Comparison of ENCODE assay signal across 1 mouse cellular context in the genomic region with DNA sequence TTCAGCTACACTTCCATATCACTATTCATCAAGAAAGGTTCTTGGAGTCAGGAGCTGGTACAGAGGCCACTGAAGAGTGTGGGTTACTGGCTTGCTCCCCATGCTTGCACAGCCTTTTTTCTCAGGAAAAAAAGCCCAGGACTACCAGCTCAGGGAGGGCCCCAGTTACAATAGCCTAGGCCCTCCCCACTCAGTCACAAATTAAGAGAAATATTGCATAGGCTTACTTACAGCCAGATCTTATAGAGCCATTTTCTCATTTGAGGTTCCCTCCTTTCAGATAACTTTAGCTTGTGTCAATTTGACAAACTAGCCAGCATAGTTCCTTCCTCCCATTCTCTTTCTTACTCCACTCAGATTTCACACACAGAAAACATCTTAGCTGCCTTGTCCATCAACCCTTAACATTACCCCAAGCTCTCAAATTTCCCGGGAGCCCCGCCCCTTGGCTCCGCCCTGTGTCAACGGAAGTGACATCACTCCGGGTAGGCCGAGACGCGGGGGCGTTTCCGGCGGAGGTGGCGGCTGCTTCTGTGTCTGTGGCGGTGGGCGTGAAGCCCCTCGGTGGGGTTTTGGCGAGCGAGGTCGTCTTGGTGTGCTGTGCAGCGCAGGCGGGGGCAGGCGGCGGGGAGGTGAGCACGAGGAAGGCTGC.
TF ChIP-seq lines count a peak whose summit lies in the region.

A gene (plus strand): TSS at position 473 of the 652 bp plus-strand sequence.

TF ChIP-seq in MEL, 35 proteins besides CTCF, POLR2A, EP300 and RAD21 (continued from another document):
- TF ChIP-seq CHD2 (IDR thresholded peaks at IDR 0.05; ENCODE audit: low read length) (no peak), MAZ (IDR thresholded peaks at IDR 0.05; ENCODE audit: low read depth, low read length) (peak; percentile 80; the same call in 1 of the 2 replicates), ELF1 (IDR thresholded peaks at IDR 0.05; ENCODE audit: low read depth, low read length) (peak; percentile 77), TBP (IDR thresholded peaks at IDR 0.05; ENCODE audit: low read depth, low read length) (no peak), UBTF (IDR thresholded peaks at IDR 0.05; ENCODE audit: borderline replicate concordance, insufficient read depth, low read depth, low read length) (no peak), E2F4 (IDR thresholded peaks at IDR 0.05; ENCODE audit: borderline replicate concordance, low read depth, low read length) (no peak), ZNF384 (IDR thresholded peaks at IDR 0.05; ENCODE audit: low read depth, low read length) (no peak), NELFE (IDR thresholded peaks at IDR 0.05; ENCODE audit: low read depth, low read length) (peak; percentile 79), ZMIZ1 (IDR thresholded peaks at IDR 0.05; ENCODE audit: low read depth, low read length) (no peak), HCFC1 (IDR thresholded peaks at IDR 0.05; ENCODE audit: low read depth, low read length) (peak; percentile 84), USF2 (IDR thresholded peaks at IDR 0.05; ENCODE audit: borderline replicate concordance in 1 of 2, insufficient read depth in 1 of 2, low read depth in 1 of 2, low read length in 2 of 2) (no peak)
